Mouse (Mus musculus): ENCODE data around the gene Olfr325. TPM values are rescaled to one million over a fixed set of nuclear protein-coding genes. Genes with fewer than 3 reads are reported as not detected.

The Olfr325 gene
- not detected for polyA plus RNA-seq (2014; fragmentation: Illumina TruSeq; extraction: RNeasy Lipid Tissue Mini Kit (QIAGEN cat#74804); ENCODE audit: low read depth, low replicate concordance)

GRCm38 (mm10) chr11:58577430-58577829 is at the start of gene Olfr325:
Olfr325 (plus strand) TSS chr11:58577730.

GRCm38 (mm10) chr11:58534736-58535135 is 42.8 kb upstream of the Olfr325 start, which contains the start of gene Olfr330:
Olfr330 (minus strand) TSS chr11:58534836.

GRCm38 (mm10) chr11:58546322-58546721 is 31.2 kb upstream of the Olfr325 start, which contains the start of gene Olfr329-ps:
Olfr329-ps (minus strand) TSS chr11:58546422.

GRCm38 (mm10) chr11:58555536-58555935 is 22.0 kb upstream of the Olfr325 start, which contains the start of gene Olfr328:
Olfr328 (minus strand) TSS chr11:58555636.

GRCm38 (mm10) chr11:58570405-58570804 is 7.1 kb upstream of the Olfr325 start, which contains the start of gene Olfr224:
Olfr224 (minus strand) TSS chr11:58570553.

GRCm38 (mm10) chr11:58594814-58595213 is 17.3 kb downstream of the Olfr325 start, which contains the start of gene Olfr324:
Olfr324 (plus strand) TSS chr11:58595114.

GRCm38 (mm10) chr11:58615975-58616374 is 38.4 kb downstream of the Olfr325 start, which contains the start of gene 2210407C18Rik:
2210407C18Rik (minus strand) TSS chr11:58616075.

GRCm38 (mm10) chr11:58630401-58630800 is 52.9 kb downstream of the Olfr325 start, which contains the start of gene Olfr323:
Olfr323 (minus strand) TSS chr11:58630501.

Other genes with a start within 250 kb of the Olfr325 start
- gene Zfp672, start 247.4 kb upstream of the Olfr325 start, polyA plus RNA-seq (2014; fragmentation: Illumina TruSeq; extraction: RNeasy Lipid Tissue Mini Kit (QIAGEN cat#74804); ENCODE audit: low read depth, low replicate concordance): 70.4 TPM
- gene Sh3bp5l, start 247.0 kb upstream of the Olfr325 start, polyA plus RNA-seq (2014; fragmentation: Illumina TruSeq; extraction: RNeasy Lipid Tissue Mini Kit (QIAGEN cat#74804); ENCODE audit: low read depth, low replicate concordance): 0.87 TPM
- gene Lypd8, start 198.7 kb upstream of the Olfr325 start, polyA plus RNA-seq (2014; fragmentation: Illumina TruSeq; extraction: RNeasy Lipid Tissue Mini Kit (QIAGEN cat#74804); ENCODE audit: low read depth, low replicate concordance): not detected
- not detected for gene 1810065E05Rik, start 156.6 kb upstream of the Olfr325 start, polyA plus RNA-seq (2014; fragmentation: Illumina TruSeq; extraction: RNeasy Lipid Tissue Mini Kit (QIAGEN cat#74804); ENCODE audit: low read depth, low replicate concordance)
- not detected for gene Gm12253, start 145.2 kb upstream of the Olfr325 start, polyA plus RNA-seq (2014; fragmentation: Illumina TruSeq; extraction: RNeasy Lipid Tissue Mini Kit (QIAGEN cat#74804); ENCODE audit: low read depth, low replicate concordance)
- gene Lypd9, start 124.8 kb upstream of the Olfr325 start, polyA plus RNA-seq (2014; fragmentation: Illumina TruSeq; extraction: RNeasy Lipid Tissue Mini Kit (QIAGEN cat#74804); ENCODE audit: low read depth, low replicate concordance): not detected
- gene Olfr30, start 115.5 kb upstream of the Olfr325 start, polyA plus RNA-seq (2014; fragmentation: Illumina TruSeq; extraction: RNeasy Lipid Tissue Mini Kit (QIAGEN cat#74804); ENCODE audit: low read depth, low replicate concordance): not detected
- gene Olfr332, start 85.2 kb upstream of the Olfr325 start, polyA plus RNA-seq (2014; fragmentation: Illumina TruSeq; extraction: RNeasy Lipid Tissue Mini Kit (QIAGEN cat#74804); ENCODE audit: low read depth, low replicate concordance): not detected
- gene Olfr331, start 75.2 kb upstream of the Olfr325 start, polyA plus RNA-seq (2014; fragmentation: Illumina TruSeq; extraction: RNeasy Lipid Tissue Mini Kit (QIAGEN cat#74804); ENCODE audit: low read depth, low replicate concordance): not detected
- gene Olfr330, start 42.9 kb upstream of the Olfr325 start, polyA plus RNA-seq (2014; fragmentation: Illumina TruSeq; extraction: RNeasy Lipid Tissue Mini Kit (QIAGEN cat#74804); ENCODE audit: low read depth, low replicate concordance): 1.5 TPM
- gene Olfr329-ps, start 31.3 kb upstream of the Olfr325 start, polyA plus RNA-seq (2014; fragmentation: Illumina TruSeq; extraction: RNeasy Lipid Tissue Mini Kit (QIAGEN cat#74804); ENCODE audit: low read depth, low replicate concordance): 3.0 TPM
- not detected for gene Olfr328, start 22.1 kb upstream of the Olfr325 start, polyA plus RNA-seq (2014; fragmentation: Illumina TruSeq; extraction: RNeasy Lipid Tissue Mini Kit (QIAGEN cat#74804); ENCODE audit: low read depth, low replicate concordance)
- gene Olfr224, start 7.2 kb upstream of the Olfr325 start, polyA plus RNA-seq (2014; fragmentation: Illumina TruSeq; extraction: RNeasy Lipid Tissue Mini Kit (QIAGEN cat#74804); ENCODE audit: low read depth, low replicate concordance): not detected
- gene Olfr324, start 17.4 kb downstream of the Olfr325 start, polyA plus RNA-seq (2014; fragmentation: Illumina TruSeq; extraction: RNeasy Lipid Tissue Mini Kit (QIAGEN cat#74804); ENCODE audit: low read depth, low replicate concordance): not detected
- not detected for gene 2210407C18Rik, start 38.3 kb downstream of the Olfr325 start, polyA plus RNA-seq (2014; fragmentation: Illumina TruSeq; extraction: RNeasy Lipid Tissue Mini Kit (QIAGEN cat#74804); ENCODE audit: low read depth, low replicate concordance)
- not detected for gene Olfr323, start 52.8 kb downstream of the Olfr325 start, polyA plus RNA-seq (2014; fragmentation: Illumina TruSeq; extraction: RNeasy Lipid Tissue Mini Kit (QIAGEN cat#74804); ENCODE audit: low read depth, low replicate concordance)
- not detected for gene Trim58, start 62.7 kb downstream of the Olfr325 start, polyA plus RNA-seq (2014; fragmentation: Illumina TruSeq; extraction: RNeasy Lipid Tissue Mini Kit (QIAGEN cat#74804); ENCODE audit: low read depth, low replicate concordance)
- not detected for gene Olfr322, start 81.1 kb downstream of the Olfr325 start, polyA plus RNA-seq (2014; fragmentation: Illumina TruSeq; extraction: RNeasy Lipid Tissue Mini Kit (QIAGEN cat#74804); ENCODE audit: low read depth, low replicate concordance)
- not detected for gene Olfr320, start 103.4 kb downstream of the Olfr325 start, polyA plus RNA-seq (2014; fragmentation: Illumina TruSeq; extraction: RNeasy Lipid Tissue Mini Kit (QIAGEN cat#74804); ENCODE audit: low read depth, low replicate concordance)
- gene Olfr319, start 121.4 kb downstream of the Olfr325 start, polyA plus RNA-seq (2014; fragmentation: Illumina TruSeq; extraction: RNeasy Lipid Tissue Mini Kit (QIAGEN cat#74804); ENCODE audit: low read depth, low replicate concordance): not detected
- gene Olfr318, start 146.3 kb downstream of the Olfr325 start, polyA plus RNA-seq (2014; fragmentation: Illumina TruSeq; extraction: RNeasy Lipid Tissue Mini Kit (QIAGEN cat#74804); ENCODE audit: low read depth, low replicate concordance): not detected
- not detected for gene Olfr317, start 161.5 kb downstream of the Olfr325 start, polyA plus RNA-seq (2014; fragmentation: Illumina TruSeq; extraction: RNeasy Lipid Tissue Mini Kit (QIAGEN cat#74804); ENCODE audit: low read depth, low replicate concordance)
- gene Olfr316, start 175.0 kb downstream of the Olfr325 start, polyA plus RNA-seq (2014; fragmentation: Illumina TruSeq; extraction: RNeasy Lipid Tissue Mini Kit (QIAGEN cat#74804); ENCODE audit: low read depth, low replicate concordance): not detected
- gene Olfr315, start 195.5 kb downstream of the Olfr325 start, polyA plus RNA-seq (2014; fragmentation: Illumina TruSeq; extraction: RNeasy Lipid Tissue Mini Kit (QIAGEN cat#74804); ENCODE audit: low read depth, low replicate concordance): not detected
- gene Olfr314, start 205.2 kb downstream of the Olfr325 start, polyA plus RNA-seq (2014; fragmentation: Illumina TruSeq; extraction: RNeasy Lipid Tissue Mini Kit (QIAGEN cat#74804); ENCODE audit: low read depth, low replicate concordance): not detected
- 4.1 TPM for gene Fam183b, start 224.2 kb downstream of the Olfr325 start, polyA plus RNA-seq (2014; fragmentation: Illumina TruSeq; extraction: RNeasy Lipid Tissue Mini Kit (QIAGEN cat#74804); ENCODE audit: low read depth, low replicate concordance)
- gene Olfr313, start 237.3 kb downstream of the Olfr325 start, polyA plus RNA-seq (2014; fragmentation: Illumina TruSeq; extraction: RNeasy Lipid Tissue Mini Kit (QIAGEN cat#74804); ENCODE audit: low read depth, low replicate concordance): not detected

All from adrenal gland, adult 10 weeks (tissue).